Mouse (Mus musculus): ENCODE measurements around the gene Gcnt1.

Gcnt1 gene

GRCm38 (mm10) chr19:17366364-17367090 is 6.1 kb downstream of the Gcnt1 start:
- peak; percentile 44 to 51 for DNase-seq

GRCm38 (mm10) chr19:17364741-17365140 is 7.9 kb downstream of the Gcnt1 start:
- peak; percentile 40 to 66 for DNase-seq

- no peak for DNase-seq
These were observed 11.5 kb downstream of the Gcnt1 start for GRCm38 (mm10) chr19:17361181-17361580.

DNA sequence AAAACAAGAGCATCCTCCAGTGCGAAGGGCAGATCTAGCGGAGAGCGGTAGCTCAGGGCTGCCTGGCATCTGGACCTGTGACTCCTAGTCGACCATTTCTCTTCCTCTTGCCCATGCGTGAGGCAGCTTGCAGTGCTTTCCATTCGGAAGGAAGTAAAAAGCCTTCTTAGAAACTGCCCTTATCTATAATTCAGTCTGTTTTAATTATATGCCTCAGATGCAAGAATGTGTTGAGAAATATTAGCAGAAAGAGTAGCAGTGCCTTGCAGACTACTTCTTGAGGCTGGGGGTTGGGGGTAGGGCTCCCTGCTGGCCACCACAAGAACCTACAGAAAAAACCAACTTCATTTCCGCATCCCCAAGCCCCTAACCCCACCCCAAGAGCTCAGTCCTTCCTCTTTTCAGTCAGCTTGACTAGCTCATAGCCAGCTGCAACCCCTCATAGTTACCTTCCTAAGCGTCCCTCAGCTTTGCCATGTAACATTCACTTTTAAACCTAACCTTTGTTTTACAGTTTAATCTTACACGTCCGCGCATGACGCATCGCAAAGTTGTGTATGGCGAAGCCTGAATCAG is 13.2 kb downstream of the Gcnt1 start:
- no peak for DNase-seq

- peak; percentile 41 to 61 for DNase-seq
These were observed 15.3 kb downstream of the Gcnt1 start for GRCm38 (mm10) chr19:17357391-17357790.

- no peak for DNase-seq
These were observed 15.7 kb downstream of the Gcnt1 start for GRCm38 (mm10) chr19:17356932-17357331.

DNA sequence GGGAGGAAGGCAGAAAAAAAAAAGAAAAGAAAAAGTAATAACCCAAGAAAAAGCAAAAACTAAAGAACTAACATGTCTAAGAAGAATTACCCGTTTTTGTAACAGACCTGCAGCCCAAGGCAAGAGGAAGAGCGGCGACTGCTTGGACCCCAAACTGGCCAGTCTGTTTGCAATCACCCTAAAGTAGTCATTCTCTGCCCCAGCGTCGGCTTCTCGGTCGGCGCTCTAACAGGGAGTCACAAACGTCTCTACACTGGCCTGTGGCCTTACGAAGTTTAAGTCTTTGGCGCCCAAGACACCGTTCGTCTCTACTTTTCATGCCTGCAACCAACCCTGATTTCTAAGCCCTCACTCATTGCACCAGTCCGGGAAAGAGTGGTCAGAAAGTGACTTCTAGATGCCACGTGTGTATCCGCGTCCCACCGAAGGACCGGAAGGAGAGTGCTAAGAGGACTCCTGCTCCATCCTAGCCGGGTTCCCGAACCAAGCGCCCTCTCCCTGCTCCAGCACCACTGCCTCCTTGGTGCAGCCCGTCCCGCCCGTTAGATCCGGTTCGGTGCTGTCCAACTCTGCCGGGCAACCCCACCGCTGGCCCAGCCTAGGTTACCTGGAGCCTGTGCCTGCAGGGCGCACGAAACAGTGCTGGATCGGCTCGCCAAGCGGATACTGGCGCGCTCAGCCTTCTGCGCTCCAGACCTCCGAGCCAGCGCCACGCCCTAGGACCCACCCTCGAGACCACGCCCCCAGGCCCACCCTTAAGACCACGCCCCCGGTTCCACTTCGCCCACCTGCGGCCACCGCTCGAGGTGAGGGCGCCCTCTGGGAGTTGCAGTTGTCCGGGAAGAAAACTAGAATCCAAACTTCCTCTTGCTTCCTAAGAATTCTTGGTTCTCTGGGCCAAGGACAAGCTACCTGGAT is 16.4 kb downstream of the Gcnt1 start:
- DNase-seq, result peak; percentile 80 to 88

GRCm38 (mm10) chr19:17355361-17355760 is 17.3 kb downstream of the Gcnt1 start:
- DNase-seq, result no peak

GRCm38 (mm10) chr19:17354797-17355196 is 17.8 kb downstream of the Gcnt1 start:
- DNase-seq, result no peak

- no peak for DNase-seq
These were observed 18.3 kb downstream of the Gcnt1 start for GRCm38 (mm10) chr19:17354362-17354761.

DNA sequence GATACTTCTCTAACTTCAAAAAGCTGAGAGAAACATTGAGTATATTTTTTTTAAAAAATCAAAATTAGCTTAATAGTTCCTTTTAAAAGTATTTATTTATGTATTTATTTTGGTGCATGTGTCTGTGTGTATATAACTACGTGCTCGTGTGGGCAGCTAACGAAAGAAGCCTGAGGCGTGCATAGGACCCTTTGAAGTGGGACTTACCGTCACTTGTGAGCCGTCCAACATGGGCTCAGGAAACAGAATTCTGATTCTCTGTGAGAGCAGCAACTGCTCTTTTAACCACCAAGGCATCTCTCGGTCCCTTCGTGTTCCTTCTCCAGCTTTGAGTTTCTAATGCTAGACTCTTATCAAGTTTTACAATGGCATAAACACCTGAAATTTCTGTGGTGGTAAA is 18.9 kb downstream of the Gcnt1 start:
- no peak for DNase-seq

- DNase-seq, result no peak
These were observed 24.8 kb downstream of the Gcnt1 start for GRCm38 (mm10) chr19:17347852-17348251.

GRCm38 (mm10) chr19:17346716-17347474 is 25.7 kb downstream of the Gcnt1 start:
- DNase-seq, result no peak

- DNase-seq, result no peak
These were observed 27.8 kb downstream of the Gcnt1 start for GRCm38 (mm10) chr19:17344881-17345280.

- DNase-seq, result no peak
These were observed 33.1 kb downstream of the Gcnt1 start for GRCm38 (mm10) chr19:17339563-17339962.

- DNase-seq, result no peak
These were observed 35.5 kb downstream of the Gcnt1 start for GRCm38 (mm10) chr19:17337057-17337679.

DNA sequence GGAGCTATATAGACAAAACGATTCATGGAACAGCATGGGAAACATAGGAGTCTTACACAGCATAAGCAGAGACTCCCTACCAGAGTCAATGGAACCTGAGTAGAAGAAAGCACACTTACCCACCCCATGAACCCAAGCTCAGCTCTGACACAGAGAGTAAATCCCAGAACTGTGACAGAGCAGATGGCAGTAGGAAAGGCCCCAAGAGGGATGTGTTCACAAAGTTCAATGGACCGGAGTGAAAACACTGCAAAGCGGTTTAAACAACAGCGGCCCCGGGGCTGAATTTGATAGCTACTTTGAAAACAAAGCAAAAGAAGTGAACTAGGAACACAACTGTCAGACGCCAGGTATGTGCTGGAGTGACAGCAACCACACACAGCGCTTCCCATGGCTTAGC is 36.0 kb downstream of the Gcnt1 start:
- no peak for DNase-seq

DNA sequence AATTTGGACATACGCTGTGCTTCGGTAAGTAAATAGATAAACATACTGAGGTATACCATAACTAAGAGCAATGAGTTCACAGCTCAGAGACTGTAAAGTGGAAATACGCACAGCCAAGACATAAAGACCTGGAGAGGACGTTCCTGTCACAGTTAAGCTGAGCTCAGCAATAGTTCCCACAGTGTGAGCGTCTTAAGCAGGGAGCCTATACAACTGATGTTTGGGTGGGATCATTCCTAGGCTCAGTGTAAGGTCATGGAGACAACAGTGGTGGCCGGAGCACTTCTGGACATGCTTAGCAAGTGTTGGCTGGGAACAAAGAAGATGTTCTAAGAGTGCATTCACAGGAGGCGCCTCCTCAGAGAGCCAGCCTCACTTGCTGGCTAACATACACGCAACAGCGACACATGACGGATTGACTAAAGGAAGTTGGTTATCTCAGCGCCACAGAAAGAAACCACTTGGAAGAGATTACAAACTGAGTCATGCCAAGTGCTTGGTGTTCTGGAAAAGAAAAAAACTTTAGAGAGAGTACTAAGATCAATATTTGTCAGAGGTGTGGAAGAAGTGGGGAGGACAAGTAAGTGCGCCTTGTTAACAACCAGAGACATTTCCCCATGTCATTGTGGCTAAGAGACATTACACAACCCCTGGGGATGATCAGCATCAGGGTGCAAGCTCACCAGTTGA is 37.9 kb downstream of the Gcnt1 start:
- DNase-seq, result no peak

DNA sequence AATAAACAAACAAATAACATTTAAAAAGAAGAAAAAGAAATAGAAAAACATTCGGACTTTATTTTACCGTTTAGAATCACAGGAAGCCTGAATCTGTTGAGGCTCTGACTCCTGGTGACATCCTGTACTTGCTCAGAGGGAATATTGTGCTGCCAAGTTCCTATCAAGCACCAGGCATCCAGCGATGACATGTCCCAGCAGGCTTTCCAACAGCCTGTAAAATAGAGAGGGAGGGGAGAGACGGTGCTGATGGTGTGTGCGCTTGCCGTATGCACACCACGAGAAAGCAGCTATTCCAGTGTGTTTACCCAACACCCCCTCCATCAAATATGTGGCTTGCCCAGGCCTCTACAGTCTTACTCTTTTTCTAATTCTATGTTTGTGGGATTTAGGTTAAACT is 39.6 kb downstream of the Gcnt1 start:
- no peak for DNase-seq

- DNase-seq, result no peak
These were observed 43.7 kb downstream of the Gcnt1 start for GRCm38 (mm10) chr19:17328916-17329315.

GRCm38 (mm10) chr19:17327881-17328404 is 44.7 kb downstream of the Gcnt1 start:
- no peak for DNase-seq

Data from kidney, postnatal 36 days (tissue).